Mouse (Mus musculus): ENCODE measurements around the gene Zbtb43.

Gene Zbtb43

GRCm38 (mm10) chr2:33454816-33455215 is 13.5 kb downstream of the Zbtb43 start:
- no peak for DNase-seq (ENCODE audit: extremely low read depth, insufficient read length, low spot score)

- DNase-seq (ENCODE audit: extremely low read depth, insufficient read length, low spot score) = no peak
Measured at GRCm38 (mm10) chr2:33453476-33453875, 14.9 kb downstream of the Zbtb43 start.

GRCm38 (mm10) chr2:33452721-33453120 is 15.6 kb downstream of the Zbtb43 start:
- no peak for DNase-seq (ENCODE audit: extremely low read depth, insufficient read length, low spot score)

GRCm38 (mm10) chr2:33452140-33452539 is 16.2 kb downstream of the Zbtb43 start:
- no peak for DNase-seq (ENCODE audit: extremely low read depth, insufficient read length, low spot score)

GRCm38 (mm10) chr2:33451038-33451978 is 17.1 kb downstream of the Zbtb43 start:
- DNase-seq (ENCODE audit: extremely low read depth, insufficient read length, low spot score) = no peak

- no peak for DNase-seq (ENCODE audit: extremely low read depth, insufficient read length, low spot score)
Measured at GRCm38 (mm10) chr2:33449119-33449873, 19.1 kb downstream of the Zbtb43 start.

- DNase-seq (ENCODE audit: extremely low read depth, insufficient read length, low spot score) = no peak
Measured at GRCm38 (mm10) chr2:33446796-33447195, 21.6 kb downstream of the Zbtb43 start.

- no peak for DNase-seq (ENCODE audit: extremely low read depth, insufficient read length, low spot score)
Measured at GRCm38 (mm10) chr2:33445741-33446140, 22.6 kb downstream of the Zbtb43 start.

GRCm38 (mm10) chr2:33444862-33445261 is 23.5 kb downstream of the Zbtb43 start:
- no peak for DNase-seq (ENCODE audit: extremely low read depth, insufficient read length, low spot score)

GRCm38 (mm10) chr2:33444358-33444757 is 24.0 kb downstream of the Zbtb43 start:
- DNase-seq (ENCODE audit: extremely low read depth, insufficient read length, low spot score) = peak; percentile 68

- no peak for DNase-seq (ENCODE audit: extremely low read depth, insufficient read length, low spot score)
Measured at GRCm38 (mm10) chr2:33442701-33443100, 25.7 kb downstream of the Zbtb43 start.

- DNase-seq (ENCODE audit: extremely low read depth, insufficient read length, low spot score) = no peak
Measured at GRCm38 (mm10) chr2:33440893-33441292, 27.5 kb downstream of the Zbtb43 start.

- DNase-seq (ENCODE audit: extremely low read depth, insufficient read length, low spot score) = no peak
Measured at GRCm38 (mm10) chr2:33439980-33440670, 28.2 kb downstream of the Zbtb43 start.

GRCm38 (mm10) chr2:33439471-33439881 is 28.9 kb downstream of the Zbtb43 start:
- DNase-seq (ENCODE audit: extremely low read depth, insufficient read length, low spot score) = no peak

- no peak for DNase-seq (ENCODE audit: extremely low read depth, insufficient read length, low spot score)
Measured at GRCm38 (mm10) chr2:33438377-33438776, 30.0 kb downstream of the Zbtb43 start.

GRCm38 (mm10) chr2:33437184-33437583 is 31.2 kb downstream of the Zbtb43 start:
- no peak for DNase-seq (ENCODE audit: extremely low read depth, insufficient read length, low spot score)

- DNase-seq (ENCODE audit: extremely low read depth, insufficient read length, low spot score) = no peak
Measured at GRCm38 (mm10) chr2:33436035-33436580, 32.3 kb downstream of the Zbtb43 start.

GRCm38 (mm10) chr2:33435036-33435650 is 33.2 kb downstream of the Zbtb43 start:
- no peak for DNase-seq (ENCODE audit: extremely low read depth, insufficient read length, low spot score)

GRCm38 (mm10) chr2:33432877-33433276 is 35.5 kb downstream of the Zbtb43 start:
- DNase-seq (ENCODE audit: extremely low read depth, insufficient read length, low spot score) = peak; percentile 24

All from 3134 (cell line).